In genomic region chr8:94974467-94975165, GRCm38 (mm10) we compare ENCODE assay signal across 7 mouse cellular contexts. TPM values are rescaled to one million over a fixed set of nuclear protein-coding genes. Genes with fewer than 3 reads are reported as not detected.
DNase-seq lines count a peak whose midpoint lies in the region; ATAC-seq and TF ChIP-seq lines count a peak whose summit lies in the region.

TSS of gene Adgrg1 (plus strand) at chr8:94974751.

- no peak within 1 kb of the TSS for H3K4me2 ChIP-seq in kidney, postnatal 0 days (ENCODE audit: low read length)
- 0 out of 2 replicates have a peak within 1 kb of the TSS, but pooled peaks have one; percentile 18 for H3K4me2 ChIP-seq in lung, embryonic 14.5 days

- ATAC-seq in G1E (ENCODE audit: extremely low read depth, insufficient number of reproducible peaks, low FRiP score, poor library complexity, severe bottlenecking) = no peak
- peak; percentile 62 for ATAC-seq in kidney, postnatal 0 days (replicated peaks; ENCODE audit: low FRiP score, low read depth)
- ATAC-seq in lung, embryonic 14.5 days (ENCODE audit: insufficient read depth) = peak; percentile 68

- 42% methylated on average over 7 of the region's 7 CpGs for whole genome bisulfite sequencing in kidney, postnatal 0 days
- 27% methylated on average over 7 of the region's 7 CpGs for WGBS in lung, embryonic 14.5 days

- no peaks in the 10 kb centered on the region for H3K9me3 ChIP-seq in G1E (replicated peaks)
- no peaks in the 10 kb centered on the region for H3K9me3 ChIP-seq in kidney, postnatal 0 days (replicated peaks; ENCODE audit: low read length)
- no peaks in the 10 kb centered on the region for H3K9me3 ChIP-seq in lung, embryonic 14.5 days (ENCODE audit: low read depth, low read length)

- 0 out of 2 replicates have a peak within 1 kb of the TSS, but pooled peaks have one; percentile 1 for H3K9ac ChIP-seq in kidney, postnatal 0 days (ENCODE audit: low read depth, low read length)
- no peak within 1 kb of the TSS for H3K9ac ChIP-seq in lung, embryonic 14.5 days

- DNase-seq in G1E (ENCODE audit: low spot score) = no peak
- no peak for DNase-seq in adrenal gland, postnatal 14 days
- DNase-seq in gonadal fat pad, adult 2 months (ENCODE audit: low read depth) = no peak
- peak; percentile 57 for DNase-seq in kidney, postnatal 0 days (ENCODE audit: low spot score)
- DNase-seq in lung, embryonic 14.5 days = peak; percentile 62
- peak; percentile 86 for DNase-seq in yolk sac, embryonic 10.5 days (ENCODE audit: low spot score)
- no peak for DNase-seq in testis, postnatal 10 days (ENCODE audit: low spot score)

- H3K4me1 ChIP-seq in G1E (ENCODE audit: insufficient read depth, low read depth, low read length) = peaks cover 96% of the 10 kb centered on the region
- H3K4me1 ChIP-seq in kidney, postnatal 0 days (replicated peaks; ENCODE audit: insufficient read depth, low read length) = no peaks in the 10 kb centered on the region
- H3K4me1 ChIP-seq in lung, embryonic 14.5 days (ENCODE audit: insufficient read depth) = peaks cover 3% of the 10 kb centered on the region; the same call in 1 of the 2 replicates

- no peak for TF ChIP-seq CTCF in G1E (IDR thresholded peaks at IDR 0.05; ENCODE audit: low read depth, low read length)
- no peak; the same call in 1 of the 2 replicates for TF ChIP-seq CTCF in kidney, postnatal 0 days (IDR thresholded peaks at IDR 0.05; ENCODE audit: low read depth)
- TF ChIP-seq CTCF in lung, embryonic 14.5 days (IDR thresholded peaks at IDR 0.05; ENCODE audit: low read depth) = no peak

- peak within 1 kb of the TSS; percentile 11; the same call in 1 of the 2 replicates for H3K4me3 ChIP-seq in G1E (ENCODE audit: low read depth, low read length)
- no peak within 1 kb of the TSS for H3K4me3 ChIP-seq in kidney, postnatal 0 days (replicated peaks; ENCODE audit: low read depth, low read length)
- H3K4me3 ChIP-seq in lung, embryonic 14.5 days (ENCODE audit: low read depth, low read length) = no peak within 1 kb of the TSS

- peaks cover 2% of the 10 kb centered on the region for H3K36me3 ChIP-seq in G1E (replicated peaks)
- H3K36me3 ChIP-seq in kidney, postnatal 0 days (ENCODE audit: insufficient read depth, low read length) = no peaks in the 10 kb centered on the region
- H3K36me3 ChIP-seq in lung, embryonic 14.5 days (ENCODE audit: insufficient read depth) = no peaks in the 10 kb centered on the region

- no peaks in the 10 kb centered on the region for H3K27me3 ChIP-seq in G1E (ENCODE audit: insufficient read depth, low read length)
- H3K27me3 ChIP-seq in kidney, postnatal 0 days (ENCODE audit: insufficient read depth, low read length) = no peaks in the 10 kb centered on the region
- H3K27me3 ChIP-seq in lung, embryonic 14.5 days (ENCODE audit: insufficient read depth, low read length) = peaks cover 6% of the 10 kb centered on the region; the same call in 1 of the 2 replicates

- peak within 1 kb of the TSS; percentile 84 for H3K27ac ChIP-seq in kidney, postnatal 0 days
- peak within 1 kb of the TSS; percentile 90 for H3K27ac ChIP-seq in lung, embryonic 14.5 days (ENCODE audit: low read depth)

RNA-seq across cellular contexts. Expression of gene Adgrg1, which starts in this region (rescaled TPM):
- total RNA-seq in G1E (2014; fragmentation: Nextera tagmentation) (339 and 345 TPM in 2 replicates), G1E (2017) (54.0 and 57.7 TPM in 2 replicates)
- 211 and 229 TPM in 2 replicates for polyA plus RNA-seq in G1E (2012)
- 35.5 and 54.3 TPM in 2 replicates for total RNA-seq in adrenal gland, postnatal 14 days (2021)
- 326 and 447 TPM in 2 replicates for polyA plus RNA-seq in gonadal fat pad, adult 2 months (2012; rRNA removed)
- polyA plus RNA-seq in kidney, postnatal 0 days (2015; fragmentation: Nextera tagmentation; extraction: Ambion mirVana) = 109 and 125 TPM in 2 replicates
- 33.8 and 45.3 TPM in 2 replicates for polyA plus RNA-seq in lung, embryonic 14.5 days (2014; fragmentation: Nextera tagmentation; extraction: Ambion mirVana)

Comparison
In these comparisons a context has a peak if more than half of its experiments do, and no peak if none do; other contexts are left out.
1. DNase-seq: peak in kidney, postnatal 0 days (single experiment), lung, embryonic 14.5 days (single experiment) and yolk sac, embryonic 10.5 days (single experiment); none in G1E (single experiment), adrenal gland, postnatal 14 days (single experiment), gonadal fat pad, adult 2 months (single experiment) and testis, postnatal 10 days (single experiment).